Mouse (Mus musculus) mesoderm, embryonic 11.5 days (tissue): ENCODE results near the gene Serpina5.
"Not testable (repeated sequence)": the region's sequence is repeated elsewhere in the genome, so short reads cannot be mapped to it uniquely, and the experiment has no call there.

Source experiments
- DNase-seq: peaks from one replicate; pipeline ENCODE4 v3.0.0-alpha.2; 2012; ENCODE audit warnings: low read depth, low spot score

The Serpina5 gene

DNA sequence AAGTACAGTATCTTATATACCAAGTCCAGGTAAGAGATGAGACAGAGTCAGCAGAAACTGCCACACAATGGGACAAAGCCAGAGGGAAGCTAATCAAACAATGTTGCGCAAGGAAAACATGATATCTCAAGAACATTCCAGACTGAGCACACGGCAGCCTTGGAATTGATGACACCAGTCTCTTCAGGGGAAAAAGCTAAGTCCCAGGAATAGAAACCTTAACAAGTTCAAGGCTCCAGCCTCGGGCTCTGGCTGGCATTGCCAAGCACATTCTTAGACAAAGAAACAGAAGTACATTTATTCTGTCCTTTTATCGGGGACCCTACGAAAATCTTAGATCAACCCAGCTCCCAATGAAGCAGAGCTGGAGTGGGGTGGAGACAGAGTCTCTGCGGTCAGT is at the start of gene Serpina5:
TSS of gene Serpina5 (plus strand) at position 346 of the 400 bp plus-strand sequence.
- DNase-seq, result no peak

DNA sequence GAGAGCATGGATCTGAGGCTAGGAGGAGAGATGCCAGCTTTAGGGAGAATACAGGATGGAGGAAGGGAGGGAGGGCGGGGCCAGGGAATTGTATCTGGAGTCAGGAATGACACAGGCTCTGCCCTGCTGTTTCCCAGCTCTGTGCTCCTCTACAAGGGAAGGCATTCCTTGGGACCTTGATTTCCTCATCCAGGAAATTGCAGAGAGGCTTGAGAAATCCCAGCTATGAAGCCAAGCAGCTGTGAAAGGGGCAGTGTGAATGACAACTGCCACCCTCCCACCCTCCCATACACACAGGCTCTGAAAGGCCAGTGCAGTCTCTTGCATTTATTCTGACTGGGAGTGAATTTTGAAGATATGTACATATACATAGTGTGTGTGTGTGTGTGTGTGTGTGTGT is 46.9 kb upstream of the Serpina5 start:
- no peak for DNase-seq

DNA sequence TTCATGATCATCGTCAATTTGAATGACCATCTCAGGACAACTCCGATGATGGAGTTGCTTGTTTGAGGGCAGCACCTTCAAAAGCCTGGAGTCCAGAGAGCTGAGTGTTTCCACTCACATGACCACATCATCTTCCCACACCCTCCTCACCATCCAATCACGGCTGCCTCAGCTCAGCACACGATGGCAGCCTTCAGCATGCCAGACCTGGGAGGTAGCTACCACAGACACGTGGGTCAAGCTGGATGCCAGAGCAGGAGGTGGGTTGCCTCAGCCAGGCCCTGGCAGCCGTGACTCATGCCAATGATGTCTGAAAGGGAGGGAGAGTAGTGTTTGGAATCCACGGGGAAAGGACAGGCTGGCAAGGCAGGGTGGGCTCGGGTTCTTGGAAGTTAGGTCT is 45.2 kb upstream of the Serpina5 start:
- DNase-seq, result no peak

DNA sequence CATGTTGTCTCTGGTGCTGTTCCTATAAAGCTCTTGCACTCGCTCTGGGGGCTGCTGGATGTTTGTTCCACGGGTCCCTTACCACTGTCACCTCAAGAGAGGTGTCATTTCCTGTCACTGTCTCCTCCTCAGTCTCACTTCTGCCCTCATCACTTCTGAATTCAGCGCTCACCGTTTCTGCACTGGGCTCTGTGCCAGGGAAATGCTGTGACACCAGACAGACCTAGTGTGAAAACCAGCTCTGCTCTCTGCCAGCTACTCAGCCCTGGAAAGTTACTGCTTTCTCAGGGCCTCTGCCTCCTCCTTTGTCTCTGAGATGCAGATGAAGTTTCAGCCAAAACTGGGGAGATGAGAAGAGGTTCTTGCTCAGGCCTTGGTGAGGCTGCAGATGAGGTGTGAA is 43.9 kb upstream of the Serpina5 start:
- no peak for DNase-seq

DNA sequence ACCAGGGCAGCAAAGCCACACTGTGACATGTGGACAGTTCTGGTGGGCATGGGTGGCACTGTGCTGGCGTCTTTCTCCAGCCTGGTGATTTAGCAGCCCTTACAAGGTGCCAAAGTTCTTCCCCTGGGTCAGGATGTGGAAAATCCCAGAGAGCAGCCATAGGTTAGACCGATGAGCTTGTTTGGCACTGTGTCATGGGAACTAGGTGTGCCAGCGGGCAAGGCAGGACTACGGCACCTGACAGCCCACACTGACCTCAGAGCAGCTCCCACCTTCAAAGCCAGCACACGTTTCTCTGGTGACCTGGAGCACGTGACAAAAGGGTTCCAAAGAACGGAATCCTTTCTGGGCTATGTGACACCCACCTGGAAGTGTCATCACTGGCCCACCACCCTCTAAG is 43.4 kb upstream of the Serpina5 start:
- DNase-seq, result no peak

DNA sequence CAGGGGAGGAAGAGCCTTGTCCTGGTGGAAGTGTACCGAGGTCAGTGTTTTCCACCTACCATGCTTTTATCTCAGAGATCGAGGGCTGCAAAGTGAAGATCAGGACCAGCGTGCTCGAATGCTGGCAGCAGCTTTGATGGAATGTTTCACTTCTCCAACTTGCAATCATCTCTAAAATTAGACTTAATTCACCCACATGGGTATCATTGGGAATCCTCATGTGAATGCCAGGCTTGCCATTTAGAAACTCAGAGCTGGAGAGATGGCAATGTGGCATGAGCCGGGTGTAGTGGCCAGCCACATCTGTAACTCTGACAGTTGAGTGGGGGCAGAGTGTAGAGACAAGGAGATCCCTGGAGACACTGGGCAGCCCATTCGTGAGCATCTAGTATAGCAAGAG is 40.8 kb upstream of the Serpina5 start:
- DNase-seq, result no peak

DNA sequence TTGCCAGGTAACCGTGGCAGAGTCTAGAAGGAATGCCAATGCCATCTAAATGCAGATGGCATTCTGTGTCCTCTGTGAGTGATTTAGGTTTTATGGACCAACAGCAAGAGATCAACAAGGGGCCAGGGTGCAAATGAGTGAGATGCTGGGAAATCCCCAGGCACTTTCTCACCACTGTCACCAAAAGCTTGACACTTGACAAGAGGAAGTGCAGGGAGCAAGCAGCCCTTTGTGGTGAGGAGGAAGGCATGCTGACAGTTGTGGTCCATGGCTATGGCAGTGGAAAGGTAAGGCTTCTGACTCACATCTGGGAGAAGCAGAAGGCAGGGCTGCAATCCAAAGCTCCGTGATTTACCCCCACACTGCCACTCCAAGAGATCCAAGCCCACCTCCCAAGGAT is 39.1 kb upstream of the Serpina5 start:
- DNase-seq, result no peak

DNA sequence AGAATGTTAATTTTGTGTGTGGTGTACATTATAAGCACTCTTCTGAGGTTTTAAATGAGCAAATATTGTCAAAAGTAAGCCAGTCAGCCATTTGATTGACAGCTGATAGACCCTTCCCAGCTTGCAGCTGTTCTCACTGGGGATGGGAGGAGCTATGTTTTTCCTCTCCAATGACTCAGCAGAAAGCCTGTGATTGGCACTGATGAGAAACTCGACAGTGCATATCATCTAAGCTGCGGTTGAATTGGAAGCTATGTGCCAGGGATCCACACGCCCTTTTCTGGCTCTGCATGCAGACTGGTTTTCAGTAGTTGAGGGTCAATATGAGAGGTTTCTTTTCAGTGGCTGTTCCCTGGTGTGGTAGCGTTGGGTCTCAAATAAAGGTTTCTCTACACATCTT is 36.4 kb upstream of the Serpina5 start:
- no peak for DNase-seq

DNA sequence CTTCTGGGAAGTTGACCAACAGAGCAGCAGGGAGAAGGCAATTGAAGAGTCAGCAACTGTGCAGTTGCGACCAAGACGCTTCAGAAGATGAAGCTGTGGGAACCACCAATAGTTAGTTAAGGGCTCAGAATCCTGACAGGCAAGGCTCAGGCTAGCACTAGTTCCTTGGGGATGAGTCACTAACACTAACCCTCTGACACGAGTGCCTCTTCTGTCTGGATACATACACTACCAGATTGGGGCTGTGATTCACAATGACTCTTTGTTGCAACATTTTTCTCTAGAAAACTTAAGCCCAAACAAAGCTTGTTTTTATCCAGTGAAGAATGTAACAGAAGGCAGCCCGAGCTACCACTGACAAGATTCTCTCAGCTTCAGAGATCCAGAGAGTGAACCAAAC is 35.9 kb upstream of the Serpina5 start:
- no peak for DNase-seq

DNA sequence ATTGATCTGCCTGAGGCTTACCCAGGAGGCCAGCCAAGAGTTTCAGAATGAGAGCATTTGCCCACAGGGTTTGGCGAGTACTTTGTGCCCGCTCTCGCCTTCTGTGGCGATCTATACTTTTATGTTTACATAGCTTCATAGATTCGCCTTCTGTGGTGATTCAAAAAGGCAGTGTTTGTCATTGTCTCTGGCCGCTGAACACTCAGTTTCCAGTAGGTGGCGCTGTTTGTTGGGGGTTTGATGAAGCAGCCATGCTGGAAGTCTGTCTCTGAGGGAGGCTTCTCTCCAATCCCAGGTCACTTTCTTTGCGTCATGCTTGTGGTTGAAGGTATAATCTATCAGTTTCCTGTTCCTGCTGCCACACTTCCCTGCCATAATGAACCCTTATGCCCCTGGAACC is 34.7 kb upstream of the Serpina5 start:
- peak; percentile 73 for DNase-seq

DNA sequence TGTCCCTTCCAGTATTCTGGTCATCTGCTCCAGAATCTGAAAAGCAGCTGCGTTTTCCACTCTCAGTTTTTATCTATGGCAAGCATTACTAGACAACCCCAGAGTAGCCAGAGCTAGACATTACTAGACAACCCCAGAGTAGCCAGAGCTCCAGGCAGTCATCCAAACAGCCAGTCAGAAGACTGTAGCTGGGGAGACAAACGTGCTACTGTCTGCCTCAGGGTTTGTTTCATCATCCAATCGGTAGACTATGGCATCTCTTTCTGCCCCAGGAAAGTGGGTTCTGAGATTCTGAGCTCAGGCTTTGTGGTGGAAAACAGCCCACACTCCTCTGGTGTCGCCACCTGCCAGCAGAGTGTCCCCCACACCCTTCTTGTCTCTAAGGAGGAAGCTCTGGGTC is 33.4 kb upstream of the Serpina5 start:
- DNase-seq, result no peak

DNA sequence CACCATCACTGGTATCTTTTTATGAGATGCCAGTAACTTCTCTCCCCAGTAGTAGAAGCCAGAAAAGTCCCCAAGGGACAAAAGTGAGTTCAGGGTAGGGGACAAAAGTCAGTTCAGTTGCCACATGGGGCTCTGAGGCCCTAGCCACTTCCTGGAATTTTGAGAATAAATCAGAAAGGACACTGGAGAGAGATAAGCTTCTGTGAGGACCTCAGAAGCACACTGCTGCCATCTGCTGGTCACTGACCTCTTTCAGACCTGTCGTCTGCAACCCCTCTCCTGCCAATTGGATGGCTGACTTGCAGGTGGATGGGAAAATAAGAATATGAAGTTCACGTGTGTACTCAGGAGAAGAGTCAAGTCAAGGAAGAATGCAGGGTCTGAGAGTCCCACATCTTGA is 31.3 kb upstream of the Serpina5 start:
- peak; percentile 80 for DNase-seq

DNA sequence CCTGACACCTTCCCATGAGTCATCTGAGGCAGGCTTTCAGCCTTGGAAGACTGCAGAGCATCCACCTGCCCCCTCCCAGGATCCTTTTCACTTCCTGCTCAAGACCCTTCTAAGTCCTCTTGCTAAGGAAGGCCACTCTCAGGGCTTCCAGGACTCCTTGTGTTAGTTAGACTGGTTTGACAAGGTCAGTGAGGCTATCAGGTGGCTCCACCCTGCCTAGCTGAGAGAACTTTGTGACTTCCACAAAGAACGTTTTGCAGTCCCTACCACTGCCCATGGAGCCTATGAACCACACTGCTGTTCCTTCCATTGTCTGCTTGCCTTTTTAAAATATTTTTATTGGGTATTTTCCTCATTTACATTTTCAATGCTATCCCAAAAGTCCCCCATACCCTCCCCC is 29.2 kb upstream of the Serpina5 start:
- no peak for DNase-seq

DNA sequence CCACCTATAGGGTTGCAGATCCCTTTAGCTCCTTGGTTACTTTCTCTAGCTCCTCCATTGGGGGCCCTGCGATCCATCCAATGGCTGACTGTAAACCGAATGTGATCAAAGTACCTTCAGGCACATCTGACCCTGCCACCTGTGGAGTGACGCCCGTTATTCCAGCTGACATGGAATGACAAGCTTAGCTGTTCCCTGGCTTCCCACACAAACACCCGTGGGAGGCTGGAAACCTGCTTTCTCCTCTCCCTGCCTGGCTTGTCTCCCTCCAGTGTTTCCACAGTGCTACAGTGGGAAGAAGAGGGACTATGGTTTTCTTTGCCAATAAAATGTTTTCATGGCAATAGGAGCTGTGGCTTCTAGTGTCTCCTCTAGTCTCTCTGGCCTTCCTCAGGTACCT is 28.6 kb upstream of the Serpina5 start:
- no peak for DNase-seq

DNA sequence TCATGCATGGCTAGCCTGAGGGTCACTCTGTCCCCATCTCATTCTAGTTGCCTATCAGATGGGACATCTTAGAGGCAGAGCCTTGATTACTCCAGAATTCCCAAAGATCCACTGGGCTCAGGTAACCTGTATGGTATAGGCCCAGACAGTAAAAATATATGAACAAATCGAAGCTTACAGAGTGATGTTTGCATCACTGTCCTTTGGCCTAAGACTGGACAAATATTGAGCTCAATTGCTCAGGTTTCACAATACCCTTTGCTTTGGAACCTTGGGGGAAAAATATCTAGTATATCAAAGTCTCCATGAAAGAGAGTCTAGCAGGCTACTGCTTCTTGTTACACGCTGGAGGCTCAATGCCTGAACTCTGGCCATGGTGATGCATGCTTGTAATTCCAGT is 10.8 kb upstream of the Serpina5 start:
- DNase-seq, result no peak

DNA sequence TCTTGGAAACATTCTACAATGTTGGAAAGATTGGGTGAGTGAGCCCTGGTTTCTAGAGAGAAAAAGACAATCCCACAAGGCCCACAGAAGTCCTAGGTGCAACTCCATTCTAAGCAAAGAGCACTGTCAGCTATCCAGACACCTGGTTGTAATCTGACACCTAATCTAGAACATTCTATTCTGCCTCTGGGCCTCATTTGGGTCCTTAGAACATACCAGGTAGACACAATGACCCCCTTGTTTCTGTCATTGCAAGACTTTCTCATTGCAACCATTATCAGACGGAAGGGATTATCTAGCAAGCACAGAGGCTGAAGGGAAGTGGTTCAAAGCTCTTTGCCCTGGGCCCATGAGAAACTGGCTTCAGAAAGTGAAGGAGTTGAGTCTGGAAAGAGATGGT is 9.6 kb upstream of the Serpina5 start:
- no peak for DNase-seq

DNA sequence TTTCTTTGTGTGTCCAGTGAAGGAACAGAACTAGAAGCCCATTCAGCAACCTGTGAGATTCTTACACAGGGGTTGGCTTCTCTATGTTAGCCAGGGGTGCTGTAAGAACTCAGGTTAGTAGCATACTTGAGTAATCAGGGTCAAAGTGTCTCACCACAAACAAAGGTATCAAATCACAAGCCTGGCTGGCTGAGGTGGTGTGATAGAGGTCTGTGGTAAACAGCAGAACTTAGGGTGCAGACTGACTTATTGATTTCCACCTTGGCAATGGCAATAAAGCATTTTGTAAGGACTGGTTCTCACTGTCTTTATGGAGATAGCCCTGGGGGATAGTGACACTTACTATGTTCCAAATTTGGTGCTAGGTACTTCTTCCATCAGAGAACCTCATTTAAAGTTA is 4.9 kb downstream of the Serpina5 start:
- DNase-seq, result no peak

DNA sequence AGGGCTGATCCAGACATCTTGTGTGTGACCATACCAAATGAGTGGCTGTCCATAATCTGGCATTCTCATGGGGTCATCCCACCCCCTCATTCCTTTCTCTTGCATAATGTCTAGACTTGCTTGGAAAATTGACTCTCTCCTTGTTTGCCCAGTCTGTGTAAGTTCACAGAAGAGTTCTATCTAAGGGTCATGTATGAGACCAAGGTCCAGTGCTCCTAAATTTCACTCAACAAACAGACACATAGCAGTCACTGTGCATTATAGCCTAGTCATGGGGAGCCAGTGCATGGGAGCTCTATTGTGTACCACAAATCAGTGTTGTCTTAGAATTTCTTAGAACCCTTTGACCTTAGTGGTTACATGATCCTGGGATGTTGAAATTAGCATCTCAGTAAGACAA is 6.0 kb downstream of the Serpina5 start:
- no peak for DNase-seq

DNA sequence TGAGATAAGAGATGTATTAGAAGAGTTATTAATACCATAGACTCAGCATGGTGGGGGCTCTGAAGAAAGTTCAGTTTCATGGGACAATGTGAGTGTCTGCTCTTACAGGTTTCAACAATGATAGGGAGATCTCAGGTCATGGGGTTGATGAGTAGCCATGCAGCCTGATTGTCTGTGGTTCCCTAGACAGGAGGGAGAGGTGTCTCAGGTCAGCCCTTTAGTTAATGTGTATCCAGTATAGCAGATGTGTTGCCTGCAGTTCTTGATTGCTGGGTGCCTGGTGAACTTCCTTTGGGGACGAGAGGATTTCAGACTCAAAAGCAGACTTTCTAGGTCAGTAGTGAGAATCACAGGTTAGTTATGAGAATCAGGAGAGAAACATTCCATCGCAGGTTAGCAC is 7.6 kb downstream of the Serpina5 start:
- DNase-seq, result no peak

DNA sequence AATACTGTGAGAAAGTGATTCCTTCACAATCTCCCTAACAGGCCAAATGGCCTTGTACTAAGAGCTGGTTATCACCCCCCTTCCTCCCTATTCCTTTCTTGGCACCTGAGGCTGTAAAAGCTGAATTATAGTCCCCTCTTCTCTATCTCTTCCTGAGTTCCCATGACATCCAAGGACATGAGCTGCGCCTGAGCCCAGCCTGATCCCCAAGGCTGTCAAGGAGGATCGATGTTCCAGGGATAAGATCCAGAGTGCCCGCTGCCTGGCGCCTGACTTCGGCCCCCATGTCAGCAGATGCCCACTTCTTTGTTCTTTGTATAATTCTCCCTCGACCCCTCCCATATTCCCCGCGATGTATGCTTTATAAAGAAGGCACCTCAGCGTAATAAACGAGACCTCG is 11.4 kb downstream of the Serpina5 start, which contains the start of gene Serpina3a:
TSS of gene Serpina3a (plus strand) at position 392 of the 400 bp plus-strand sequence.
- not testable (repeated sequence) for DNase-seq

DNA sequence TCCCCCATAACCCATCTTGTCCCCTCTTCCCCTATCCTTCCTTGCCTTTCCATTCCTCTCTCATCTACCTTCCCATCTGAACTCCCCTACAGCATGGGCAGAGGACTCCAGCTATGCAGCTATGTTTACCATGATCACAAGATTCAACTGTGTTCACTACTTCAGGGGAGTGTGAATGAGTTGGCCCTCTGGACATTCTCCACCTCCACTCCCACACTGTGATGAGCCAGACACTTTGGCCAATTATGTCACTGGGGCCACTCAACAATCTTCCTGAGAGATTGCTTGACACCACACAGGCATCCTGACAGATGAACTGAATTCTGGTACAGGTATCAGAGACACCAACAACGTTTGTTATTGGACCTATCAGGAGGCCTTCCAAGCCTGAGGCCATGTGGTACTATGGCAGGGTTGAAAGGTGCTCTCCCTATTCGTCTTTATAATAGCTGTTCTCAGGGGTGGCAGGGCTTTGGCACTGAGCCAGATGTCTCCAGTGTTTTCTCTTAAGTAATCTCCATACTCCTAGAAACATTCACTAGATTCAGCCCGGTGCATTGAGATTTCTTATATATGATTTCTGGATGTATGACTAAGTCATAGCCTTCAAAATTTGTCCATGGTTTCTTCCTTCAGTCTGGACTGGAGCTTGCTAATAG is 14.1 kb downstream of the Serpina5 start:
- peak; percentile 41 for DNase-seq

DNA sequence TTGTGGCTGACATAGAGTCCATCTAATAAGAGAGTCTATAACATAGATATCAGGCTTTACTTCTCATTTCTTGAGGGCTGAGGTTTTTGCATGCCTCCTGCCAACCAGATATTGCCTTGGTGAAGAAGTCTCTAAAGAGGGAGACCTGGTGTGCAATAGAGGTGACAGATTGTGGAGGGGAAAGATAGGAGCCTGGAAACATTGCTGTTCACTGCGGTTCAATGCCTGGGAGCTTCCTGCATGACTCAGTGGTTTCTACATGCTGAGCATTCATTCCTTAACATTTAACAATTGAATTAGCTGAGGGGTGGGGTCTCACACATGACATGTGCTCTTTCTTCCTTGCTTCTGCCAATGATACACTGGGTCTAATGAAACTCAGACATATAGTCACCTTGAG is 22.2 kb downstream of the Serpina5 start:
- DNase-seq, result no peak

DNA sequence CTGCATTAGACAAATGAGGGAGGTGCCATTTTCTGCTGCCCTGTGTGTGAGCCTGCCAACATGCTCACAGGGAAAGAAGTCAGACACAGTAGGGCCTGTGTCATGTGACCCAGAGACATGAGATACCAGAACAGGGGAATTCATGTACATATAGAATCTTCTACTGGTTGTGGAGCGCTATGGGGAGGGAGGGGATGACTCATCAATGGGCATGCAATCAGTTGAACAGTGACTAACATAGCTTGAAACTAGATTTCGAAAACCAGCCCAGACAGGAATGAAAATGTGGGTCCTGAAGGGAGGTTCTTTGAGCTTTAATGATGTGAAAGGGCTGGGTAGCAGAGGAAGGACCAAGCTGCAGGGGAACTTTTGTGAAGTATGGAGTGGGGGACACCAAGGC is 23.1 kb downstream of the Serpina5 start:
- no peak for DNase-seq

DNA sequence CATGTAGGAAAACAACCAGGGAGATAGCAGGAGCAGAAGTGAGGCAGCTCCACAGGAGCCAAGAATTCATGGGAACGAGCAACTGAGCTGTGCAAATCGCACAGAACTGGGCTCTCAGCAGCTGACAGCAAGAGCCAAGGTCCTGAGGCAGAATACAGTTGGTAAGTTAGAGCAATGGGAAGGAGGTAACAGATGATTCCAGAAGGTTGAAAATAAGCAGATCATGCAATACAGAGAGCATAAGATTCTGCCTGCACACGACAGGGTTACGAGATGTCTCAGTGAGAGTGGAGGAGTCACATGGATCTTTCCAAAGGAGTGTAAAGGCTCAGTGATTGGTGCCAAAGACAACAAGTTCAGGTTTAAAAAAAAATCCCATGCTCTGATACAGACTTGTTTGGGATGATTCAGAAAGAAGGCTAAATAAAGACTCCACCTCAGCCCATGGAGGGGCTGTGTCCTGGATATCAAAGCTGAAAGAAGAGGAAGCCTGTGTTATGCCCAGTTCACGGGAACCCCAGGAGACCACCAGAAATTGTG is 24.2 kb downstream of the Serpina5 start:
- DNase-seq, result no peak
